ENCODE assay signal across 12 mouse cellular contexts in the genomic region with DNA sequence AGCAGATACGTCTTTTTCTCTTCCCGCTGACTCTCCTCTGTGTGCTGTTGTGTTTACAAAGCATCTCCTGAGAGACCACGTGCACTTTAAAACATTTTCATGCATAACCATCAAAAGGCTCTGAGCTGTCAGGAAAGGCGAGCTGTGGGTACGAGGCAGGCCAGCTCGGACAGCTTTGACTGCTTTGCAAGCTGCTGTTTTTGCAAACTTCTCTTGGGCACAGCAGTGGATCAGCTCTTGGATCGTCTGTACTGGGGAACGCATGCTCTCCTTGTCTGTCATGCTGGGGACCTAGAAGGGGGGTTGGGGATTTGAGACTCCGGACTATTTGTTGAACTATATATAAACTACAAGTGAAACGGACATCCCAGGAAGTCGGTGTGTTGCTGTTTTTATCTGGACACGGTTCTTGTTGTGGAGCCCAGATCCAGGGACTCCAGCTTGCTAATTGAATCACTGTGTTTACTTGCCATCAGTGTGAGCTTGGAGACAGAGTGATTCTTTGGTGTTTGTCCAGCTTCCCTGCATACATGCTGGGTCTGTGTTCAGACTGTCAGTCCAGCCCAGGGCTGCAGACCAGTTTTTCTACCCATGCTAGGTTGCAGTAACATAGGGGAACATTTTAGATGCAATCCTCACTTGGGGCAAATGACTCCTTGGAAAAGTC. TPM values are rescaled to one million over a fixed set of nuclear protein-coding genes. Genes with fewer than 3 reads are reported as not detected.
DNase-seq lines count a peak whose midpoint lies in the region; ATAC-seq and TF ChIP-seq lines count a peak whose summit lies in the region.
"Had no signal": no experiment of that assay in that cellular context is flagged by ENCODE, and none has a peak within 500 bp of the region (broad histone marks: within the 10 kb centered on the region; RNA-seq: fewer than 3 reads in every experiment).

No protein-coding gene starts in this region.

- no peaks in the 10 kb centered on the region for H3K36me3 ChIP-seq in liver, embryonic 13.5 days
- no peaks in the 10 kb centered on the region for H3K36me3 ChIP-seq in embryonic facial prominence, embryonic 12.5 days
- no peaks in the 10 kb centered on the region for H3K36me3 ChIP-seq in liver, postnatal 0 days (replicated peaks; ENCODE audit: insufficient read depth, low read length)
- H3K36me3 ChIP-seq: limb, embryonic 15.5 days; neural tube, embryonic 13.5 days had no signal

- H3K27ac ChIP-seq in gastrocnemius, adult 2 months: peak overlapping the region; percentile 81
- no peak overlapping the region for H3K27ac ChIP-seq in liver, embryonic 13.5 days
- no peak overlapping the region for H3K27ac ChIP-seq in embryonic facial prominence, embryonic 12.5 days
- peak overlapping the region; percentile 30; the same call in 1 of the 2 replicates for H3K27ac ChIP-seq in liver, postnatal 0 days (ENCODE audit: low read depth)
- H3K27ac ChIP-seq: limb, embryonic 15.5 days; neural tube, embryonic 13.5 days had no signal

- H3K4me1 ChIP-seq in liver, embryonic 13.5 days (replicated peaks): peaks cover 14% of the 10 kb centered on the region
- H3K4me1 ChIP-seq in embryonic facial prominence, embryonic 12.5 days: peaks cover 9% of the 10 kb centered on the region; the same call in 1 of the 2 replicates
- H3K4me1 ChIP-seq in liver, postnatal 0 days (ENCODE audit: insufficient read depth): peaks cover 17% of the 10 kb centered on the region

- no peak overlapping the region for H3K9ac ChIP-seq in liver, embryonic 13.5 days
- no peak overlapping the region for H3K9ac ChIP-seq in embryonic facial prominence, embryonic 12.5 days
- H3K9ac ChIP-seq in liver, postnatal 0 days (replicated peaks): no peak overlapping the region
- H3K9ac ChIP-seq: limb, embryonic 15.5 days; neural tube, embryonic 13.5 days had no signal

- intact Hi-C loops in gastrocnemius, adult 2 months (cut with DNase I): no loop called here

- TF ChIP-seq CTCF in gastrocnemius, adult 2 months (IDR thresholded peaks at IDR 0.05): no peak
- TF ChIP-seq CTCF in liver, postnatal 0 days (IDR thresholded peaks at IDR 0.05; ENCODE audit: low read depth): no peak

- no peak for DNase-seq in gastrocnemius, adult 2 months
- no peak for DNase-seq in gastrocnemius, postnatal 10 days
- no peak for DNase-seq in liver, embryonic 13.5 days
- DNase-seq in liver: no peak
- no peak for DNase-seq in liver, postnatal 0 days
- DNase-seq in urinary bladder, adult 18-20 months (ENCODE audit: low spot score in 2 of 2): no peak
- DNase-seq in urinary bladder, postnatal 4 days (ENCODE audit: low spot score in 2 of 2): no peak
- DNase-seq: cerebellum, adult 18-20 months had no signal

- WGBS in liver, embryonic 13.5 days (ENCODE audit: insufficient replicate concordance): 38% methylated on average over 12 of the region's 12 CpGs
- 44% methylated on average over 12 of the region's 12 CpGs for WGBS in embryonic facial prominence, embryonic 12.5 days
- 18% methylated on average over 12 of the region's 12 CpGs for WGBS in liver, postnatal 0 days (ENCODE audit: insufficient replicate concordance)

- ATAC-seq in liver, embryonic 13.5 days (ENCODE audit: low read depth): no peak
- no peak for ATAC-seq in embryonic facial prominence, embryonic 12.5 days (ENCODE audit: insufficient number of reproducible peaks, insufficient read depth, low FRiP score, low TSS enrichment)
- ATAC-seq in liver, postnatal 0 days: no peak

- peaks cover 25% of the 10 kb centered on the region for H3K27me3 ChIP-seq in liver, embryonic 13.5 days
- peaks cover 35% of the 10 kb centered on the region for H3K27me3 ChIP-seq in embryonic facial prominence, embryonic 12.5 days
- peaks cover 13% of the 10 kb centered on the region; the same call in 1 of the 2 replicates for H3K27me3 ChIP-seq in liver, postnatal 0 days (ENCODE audit: insufficient read depth, low read length)

- peak overlapping the region; percentile 77 for H3K4me3 ChIP-seq in gastrocnemius, adult 2 months
- no peak overlapping the region for H3K4me3 ChIP-seq in liver, embryonic 13.5 days (replicated peaks)
- no peak overlapping the region for H3K4me3 ChIP-seq in embryonic facial prominence, embryonic 12.5 days
- H3K4me3 ChIP-seq in liver, postnatal 0 days (ENCODE audit: low read depth, low read length): 0 out of 2 replicates have a peak overlapping the region, but pooled peaks have one; percentile 19
- H3K4me3 ChIP-seq: limb, embryonic 15.5 days; neural tube, embryonic 13.5 days had no signal

- no peak for TF ChIP-seq EP300 in liver, postnatal 0 days (IDR thresholded peaks at IDR 0.05; ENCODE audit: low read depth)

- H3K9me3 ChIP-seq in liver, embryonic 13.5 days (replicated peaks): no peaks in the 10 kb centered on the region
- H3K9me3 ChIP-seq in embryonic facial prominence, embryonic 12.5 days: no peaks in the 10 kb centered on the region
- 0 out of 2 replicates have a peak, but pooled peaks cover 4% of the 10 kb centered on the region for H3K9me3 ChIP-seq in liver, postnatal 0 days (ENCODE audit: low read length)
- H3K9me3 ChIP-seq: limb, embryonic 15.5 days; neural tube, embryonic 13.5 days had no signal

- H3K4me2 ChIP-seq in liver, embryonic 13.5 days: peak overlapping the region; percentile 23; the same call in 1 of the 2 replicates
- 0 out of 2 replicates have a peak overlapping the region, but pooled peaks have one; percentile 1 for H3K4me2 ChIP-seq in embryonic facial prominence, embryonic 12.5 days (replicated peaks)
- peak overlapping the region; percentile 80 for H3K4me2 ChIP-seq in liver, postnatal 0 days (ENCODE audit: low read depth, low read length)
- H3K4me2 ChIP-seq: limb, embryonic 15.5 days; neural tube, embryonic 13.5 days had no signal

RNA-seq across cellular contexts. Expression of a gene that starts 2.3 kb away (rescaled TPM):
- 10 to 100 TPM; 19.0 to 29.3 TPM for total RNA-seq in gastrocnemius, adult 2 months (2021)
- 10 to 100 TPM; 43.7 to 47.1 TPM for total RNA-seq in gastrocnemius, postnatal 10 days (2021)
- 4.1 and 5.3 TPM in 2 replicates for polyA plus RNA-seq in liver, embryonic 13.5 days (2015; fragmentation: Nextera tagmentation; extraction: Ambion mirVana)
- 1.2 and 1.9 TPM in 2 replicates for polyA plus RNA-seq in embryonic facial prominence, embryonic 12.5 days (2016; fragmentation: Nextera tagmentation; extraction: Ambion mirVana)
- polyA plus RNA-seq in liver, postnatal 0 days (2015; fragmentation: Nextera tagmentation; extraction: Ambion mirVana): 9.6 and 10.6 TPM in 2 replicates

RNA-seq across cellular contexts. Expression of a gene that starts 37.0 kb away (rescaled TPM):
- total RNA-seq in gastrocnemius, adult 2 months (2021): not detected
- under 1 TPM in 1 of 2 experiments, not detected in 1; 0.16 TPM for total RNA-seq in gastrocnemius, postnatal 10 days (2021)
- polyA plus RNA-seq in liver, embryonic 13.5 days (2015; fragmentation: Nextera tagmentation; extraction: Ambion mirVana): 1.2 and 1.8 TPM in 2 replicates
- polyA plus RNA-seq in embryonic facial prominence, embryonic 12.5 days (2016; fragmentation: Nextera tagmentation; extraction: Ambion mirVana): 1.4 and 1.5 TPM in 2 replicates
- 0.32 and 0.87 TPM in 2 replicates for polyA plus RNA-seq in liver, postnatal 0 days (2015; fragmentation: Nextera tagmentation; extraction: Ambion mirVana)
- polyA plus RNA-seq: kidney, adult 2 months had no signal

Comparison
In these comparisons a context has a peak if more than half of its experiments do, and no peak if none do; other contexts are left out.
1. H3K27ac ChIP-seq: peak in gastrocnemius, adult 2 months (single experiment) and liver, postnatal 0 days (single experiment); none in liver, embryonic 13.5 days (single experiment) and embryonic facial prominence, embryonic 12.5 days (single experiment).
2. H3K4me3 ChIP-seq: peak in gastrocnemius, adult 2 months (single experiment) and liver, postnatal 0 days (single experiment); none in liver, embryonic 13.5 days (single experiment) and embryonic facial prominence, embryonic 12.5 days (single experiment).
3. H3K4me2 ChIP-seq: peak in every context shown above with its lines; median percentile 80 in liver, postnatal 0 days; 23 in liver, embryonic 13.5 days; 1 in embryonic facial prominence, embryonic 12.5 days.